Mouse (Mus musculus) hindbrain, embryonic 12.5 days (tissue): ENCODE measurements around the gene Gmfb. TPM values are rescaled to one million over a fixed set of nuclear protein-coding genes. Genes with fewer than 3 reads are reported as not detected.
A peak's percentile ranks its signal among the peaks of the same experiment; 100 is the strongest.
"Not testable (repeated sequence)": the region's sequence is repeated elsewhere in the genome, so short reads cannot be mapped to it uniquely, and the experiment has no call there.

Experiments
- ATAC-seq: fragments of 200-750 bp; cut with Nextera tagmentation; 2 replicates; pipeline ENCODE4 v1.8.0; 2017; ENCODE audit warnings: moderate TSS enrichment; ENCODE audit not compliant: low FRiP score
- H3K27ac ChIP-seq: fragments of 300-500 bp; sonication (generic); 2 replicates; pipeline ENCODE4 v1.5.1; 2016; ENCODE audit warnings: mild to moderate bottlenecking
- H3K27me3 ChIP-seq: fragments of 300-500 bp; sonication (generic); 2 replicates; pipeline ENCODE4 v1.6.1; 2016; ENCODE audit warnings: mild to moderate bottlenecking
- H3K36me3 ChIP-seq: fragments of 300-500 bp; sonication (generic); 2 replicates; pipeline ENCODE4 v1.6.1; 2016; ENCODE audit warnings: mild to moderate bottlenecking
- H3K4me1 ChIP-seq: fragments of 300-500 bp; sonication (generic); 2 replicates; pipeline ENCODE4 v1.6.1; 2016
- H3K4me2 ChIP-seq: fragments of 300-500 bp; sonication (generic); replicated peaks from 2 replicates; pipeline ENCODE4 v1.6.1; 2016; ENCODE audit warnings: mild to moderate bottlenecking
- H3K4me3 ChIP-seq: fragments of 300-500 bp; sonication (generic); 2 replicates; pipeline ENCODE4 v1.5.1; 2016; ENCODE audit warnings: mild to moderate bottlenecking
- H3K9ac ChIP-seq: fragments of 300-500 bp; sonication (generic); 2 replicates; pipeline ENCODE4 v1.6.1; 2016; ENCODE audit warnings: mild to moderate bottlenecking, moderate library complexity
- H3K9me3 ChIP-seq: fragments of 300-500 bp; sonication (generic); replicated peaks from 2 replicates; pipeline ENCODE4 v1.6.1; 2016; ENCODE audit warnings: mild to moderate bottlenecking
- WGBS: fragments of 180-500 bp; shearing (Covaris S2); methylation state at CpG from one replicate; pipeline ENCODE4 v1.1.7; 2016; 5-methylcytosine and 5-hydroxymethylcytosine counted together
- polyA plus RNA-seq: library from polyadenylated mRNA; unstranded; fragments of >200 nt; fragmentation: Nextera tagmentation; extraction: Ambion mirVana; gene quantifications from 2 replicates; pipeline ENCODE4 v1.2.1, GENCODE M21; 2016

The Gmfb gene
- polyA plus RNA-seq, 1 experiment from 2014 or later, result 102 TPM

DNA sequence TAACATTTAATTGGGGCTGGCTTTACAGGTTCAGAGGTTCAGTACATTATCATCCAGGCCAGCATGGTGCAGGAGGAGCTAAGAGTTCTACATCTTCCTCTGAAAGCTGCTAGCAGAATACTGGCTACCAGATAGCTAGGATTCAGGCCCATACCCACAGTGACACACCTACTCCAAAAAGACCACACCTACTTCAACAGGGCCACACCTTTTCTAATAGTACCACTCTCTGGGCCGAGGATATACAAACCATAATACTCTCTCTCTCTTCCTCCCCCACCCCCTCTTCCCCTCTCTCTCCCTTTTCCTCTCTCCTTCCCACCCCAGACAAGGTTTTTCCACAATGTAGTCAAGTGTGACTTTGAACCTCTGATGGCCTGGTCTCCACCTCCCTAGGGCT, 5.4 kb upstream of the Gmfb start:
- Histone ChIP-seq H3K9ac (no peak overlapping the region), H3K4me3 (no peak overlapping the region), H3K9me3 (no peaks in the 10 kb centered on the region), H3K27me3 (peaks cover 6% of the 10 kb centered on the region; the same call in 1 of the 2 replicates), H3K4me1 (peaks cover 4% of the 10 kb centered on the region; the same call in 1 of the 2 replicates), H3K4me2 (no peak overlapping the region), H3K36me3 (no peaks in the 10 kb centered on the region), H3K27ac (no peak overlapping the region)
- ATAC-seq, result no peak
- 58% methylated on average over 1 of the region's 1 CpGs for WGBS

- no peaks in the 10 kb centered on the region for H3K9me3 ChIP-seq
- WGBS, result 74% methylated on average over 2 of the region's 2 CpGs
- ATAC-seq, result no peak
- peaks cover 6% of the 10 kb centered on the region; the same call in 1 of the 2 replicates for H3K27me3 ChIP-seq
- H3K4me3 ChIP-seq, result no peak overlapping the region
- no peak overlapping the region for H3K27ac ChIP-seq
- no peaks in the 10 kb centered on the region for H3K36me3 ChIP-seq
- peaks cover 14% of the 10 kb centered on the region for H3K4me1 ChIP-seq
- H3K4me2 ChIP-seq, result no peak overlapping the region
- no peak overlapping the region for H3K9ac ChIP-seq
These were observed 2.0 kb upstream of the Gmfb start for GRCm38 (mm10) chr14:46823996-46824395.

GRCm38 (mm10) chr14:46821271-46821872, 670 bp downstream of the Gmfb start:
- WGBS, result 1% methylated on average over 11 of the region's 11 CpGs
- peak overlapping the region; percentile 87 for H3K27ac ChIP-seq
- H3K4me3 ChIP-seq, result peak overlapping the region; percentile 77
- H3K9ac ChIP-seq, result peak overlapping the region; percentile 87
- no peaks in the 10 kb centered on the region for H3K9me3 ChIP-seq
- H3K4me2 ChIP-seq, result peak overlapping the region; percentile 67
- peaks cover 6% of the 10 kb centered on the region; the same call in 1 of the 2 replicates for H3K27me3 ChIP-seq
- no peak for ATAC-seq
- H3K4me1 ChIP-seq, result peaks cover 14% of the 10 kb centered on the region
- peaks cover 4% of the 10 kb centered on the region; the same call in 1 of the 2 replicates for H3K36me3 ChIP-seq

DNA sequence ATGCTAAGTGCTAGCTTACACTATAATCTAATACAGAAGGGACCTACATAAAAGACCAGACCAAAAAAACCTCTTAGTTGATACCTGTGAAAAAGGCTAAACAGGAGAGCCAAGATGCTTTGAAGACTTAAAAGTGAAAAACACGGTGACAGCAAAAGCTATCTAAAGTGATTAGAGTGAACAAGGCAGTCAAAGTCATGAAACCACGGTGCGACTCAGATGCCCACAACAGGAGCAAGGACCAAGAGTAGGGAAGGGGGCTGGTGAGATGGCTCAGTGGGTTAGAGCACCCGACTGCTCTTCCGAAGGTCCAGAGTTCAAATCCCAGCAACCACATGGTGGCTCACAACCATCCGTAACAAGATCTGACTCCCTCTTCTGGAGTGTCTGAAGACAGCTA, 2.1 kb downstream of the Gmfb start:
- not testable (repeated sequence) for H3K27ac ChIP-seq, H3K27me3 ChIP-seq, H3K36me3 ChIP-seq, H3K4me3 ChIP-seq, H3K9ac ChIP-seq, H3K9me3 ChIP-seq, H3K4me2 ChIP-seq, ATAC-seq
- 95% methylated on average over 5 of the region's 6 CpGs for WGBS
- H3K4me1 ChIP-seq, result peaks cover 14% of the 10 kb centered on the region

DNA sequence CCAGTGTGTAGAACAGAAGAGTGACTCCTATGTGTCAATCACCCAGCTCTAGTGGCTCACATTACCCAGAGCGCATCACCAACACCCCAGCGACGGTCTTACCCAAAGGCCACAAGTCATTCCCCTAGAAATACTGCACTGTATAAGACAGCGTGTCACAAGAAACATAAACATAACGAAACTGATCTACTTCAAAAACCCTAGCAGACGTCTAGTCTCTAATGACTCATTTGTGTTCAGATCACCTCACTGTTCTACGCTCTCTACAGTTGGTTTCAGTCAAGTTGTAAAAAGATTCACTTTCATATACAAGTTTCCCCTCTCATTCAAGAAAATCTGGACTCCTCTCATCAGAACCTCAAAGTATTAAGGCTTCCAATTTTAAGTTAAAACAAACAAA, 3.3 kb downstream of the Gmfb start:
- no peaks in the 10 kb centered on the region for H3K9me3 ChIP-seq
- 0 out of 2 replicates have a peak, but pooled peaks cover 3% of the 10 kb centered on the region for H3K27me3 ChIP-seq
- no peak for ATAC-seq
- H3K27ac ChIP-seq, result no peak overlapping the region
- 95% methylated on average over 7 of the region's 7 CpGs for WGBS
- peaks cover 14% of the 10 kb centered on the region for H3K4me1 ChIP-seq
- H3K36me3 ChIP-seq, result peaks cover 13% of the 10 kb centered on the region
- no peak overlapping the region for H3K4me2 ChIP-seq
- no peak overlapping the region for H3K4me3 ChIP-seq
- no peak overlapping the region for H3K9ac ChIP-seq

DNA sequence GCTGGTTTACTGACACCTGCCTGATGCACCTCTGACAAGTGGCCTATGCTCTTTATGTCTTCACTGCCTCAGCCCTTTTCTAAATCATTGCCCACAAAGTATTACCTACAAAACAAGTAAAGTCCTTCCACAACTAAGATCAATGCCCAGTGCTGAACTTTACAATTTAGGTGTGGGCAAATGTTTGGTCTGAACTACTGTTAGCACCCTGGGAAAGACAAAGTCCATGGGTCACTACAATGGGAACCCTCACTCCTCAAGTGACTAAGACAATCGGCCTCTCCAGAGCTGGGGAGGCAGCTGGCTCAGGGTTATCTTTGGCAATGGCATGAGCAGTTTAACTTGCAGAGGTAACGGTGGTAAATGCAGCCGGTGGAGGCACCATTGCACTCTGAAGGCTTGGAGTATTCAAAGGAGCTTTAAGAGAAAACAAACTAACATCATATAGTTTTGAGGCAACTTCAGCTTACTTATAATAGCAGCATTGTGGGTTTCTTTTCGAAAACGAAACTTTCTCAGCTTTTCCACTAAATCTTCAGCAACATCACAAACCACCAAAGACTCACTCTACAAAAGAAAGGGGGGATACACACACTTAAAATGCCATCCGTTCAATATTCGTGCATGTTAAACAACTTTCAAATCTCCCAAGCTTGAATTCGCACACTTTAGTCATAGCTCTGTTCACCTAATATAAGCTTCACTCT, 5.0 kb downstream of the Gmfb start:
- ATAC-seq, result no peak
- no peak overlapping the region for H3K9ac ChIP-seq
- 96% methylated on average over 8 of the region's 8 CpGs for WGBS
- no peak overlapping the region for H3K27ac ChIP-seq
- no peak overlapping the region for H3K4me2 ChIP-seq
- H3K36me3 ChIP-seq, result peaks cover 28% of the 10 kb centered on the region
- H3K4me3 ChIP-seq, result no peak overlapping the region
- peaks cover 14% of the 10 kb centered on the region for H3K4me1 ChIP-seq
- H3K27me3 ChIP-seq, result no peaks in the 10 kb centered on the region
- H3K9me3 ChIP-seq, result no peaks in the 10 kb centered on the region

DNA sequence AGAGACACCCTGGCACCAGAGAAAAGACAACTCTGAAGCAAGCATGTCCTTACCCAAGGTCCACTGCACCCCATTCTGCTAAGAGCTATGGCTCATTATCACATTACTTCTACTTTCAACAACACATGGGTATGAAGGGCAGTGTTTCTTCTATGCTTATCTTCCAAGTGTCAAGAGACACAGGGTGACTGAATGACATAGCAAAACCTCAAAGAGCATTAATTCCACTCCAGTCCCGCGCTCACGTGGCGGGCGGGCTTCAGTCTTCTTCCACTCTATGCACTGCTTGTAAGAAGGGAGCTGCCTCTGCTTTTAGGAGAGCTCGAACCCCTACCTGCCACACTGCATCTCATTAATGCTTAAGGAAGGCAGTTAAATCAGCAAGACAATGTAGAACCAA, 6.4 kb downstream of the Gmfb start:
- no peaks in the 10 kb centered on the region for H3K27me3 ChIP-seq
- peaks cover 38% of the 10 kb centered on the region for H3K36me3 ChIP-seq
- H3K4me2 ChIP-seq, result no peak overlapping the region
- H3K27ac ChIP-seq, result no peak overlapping the region
- no peak for ATAC-seq
- no peak overlapping the region for H3K9ac ChIP-seq
- H3K4me3 ChIP-seq, result no peak overlapping the region
- WGBS, result 87% methylated on average over 6 of the region's 6 CpGs
- peaks cover 7% of the 10 kb centered on the region for H3K4me1 ChIP-seq
- H3K9me3 ChIP-seq, result no peaks in the 10 kb centered on the region

- no peak overlapping the region for H3K27ac ChIP-seq
- H3K27me3 ChIP-seq, result no peaks in the 10 kb centered on the region
- H3K4me2 ChIP-seq, result no peak overlapping the region
- H3K36me3 ChIP-seq, result peaks cover 31% of the 10 kb centered on the region
- H3K4me1 ChIP-seq, result no peaks in the 10 kb centered on the region
- 81% methylated on average over 3 of the region's 3 CpGs for WGBS
- H3K9ac ChIP-seq, result no peak overlapping the region
- no peak for ATAC-seq
- no peaks in the 10 kb centered on the region for H3K9me3 ChIP-seq
- no peak overlapping the region for H3K4me3 ChIP-seq
These were observed 14.1 kb downstream of the Gmfb start for GRCm38 (mm10) chr14:46807927-46808326.

- Histone ChIP-seq H3K36me3 (peaks cover 17% of the 10 kb centered on the region), H3K27ac (no peak overlapping the region), H3K9ac (no peak overlapping the region), H3K4me3 (no peak overlapping the region), H3K4me1 (no peaks in the 10 kb centered on the region), H3K27me3 (no peaks in the 10 kb centered on the region), H3K9me3 (no peaks in the 10 kb centered on the region), H3K4me2 (no peak overlapping the region)
- no peak for ATAC-seq
- 88% methylated on average over 5 of the region's 5 CpGs for WGBS
These were observed 15.9 kb downstream of the Gmfb start for GRCm38 (mm10) chr14:46806186-46806585.

DNA sequence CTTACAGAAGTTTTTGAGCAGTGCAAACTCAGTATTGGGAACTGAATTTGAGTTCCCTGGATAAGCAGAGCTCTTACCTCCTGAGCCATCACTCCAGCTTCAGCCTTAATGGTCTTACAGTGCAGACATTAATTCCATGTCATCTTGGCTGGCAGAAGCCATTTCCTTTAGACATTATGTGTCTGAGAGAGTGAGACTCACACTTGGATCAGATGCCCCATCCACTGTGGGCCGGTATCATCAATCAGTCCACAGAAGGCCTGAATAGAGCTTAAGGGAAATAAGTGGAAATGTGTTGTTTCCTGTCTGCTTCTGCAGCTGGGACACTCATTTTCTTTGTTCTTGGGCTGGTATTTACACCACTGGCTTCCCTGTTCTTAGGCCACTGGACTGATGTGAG, 18.3 kb downstream of the Gmfb start:
- Histone ChIP-seq H3K27ac (no peak overlapping the region), H3K4me1 (no peaks in the 10 kb centered on the region), H3K4me3 (no peak overlapping the region), H3K9me3 (no peaks in the 10 kb centered on the region), H3K9ac (no peak overlapping the region), H3K27me3 (no peaks in the 10 kb centered on the region), H3K4me2 (no peak overlapping the region), H3K36me3 (no peaks in the 10 kb centered on the region)
- ATAC-seq, result no peak
- WGBS, result 100% methylated on average over 1 of the region's 1 CpGs

GRCm38 (mm10) chr14:46803259-46803658, 18.8 kb downstream of the Gmfb start:
- 92% methylated on average over 4 of the region's 4 CpGs for WGBS
- no peak overlapping the region for H3K27ac ChIP-seq
- H3K4me2 ChIP-seq, result no peak overlapping the region
- H3K9ac ChIP-seq, result no peak overlapping the region
- no peaks in the 10 kb centered on the region for H3K9me3 ChIP-seq
- no peak for ATAC-seq
- no peaks in the 10 kb centered on the region for H3K27me3 ChIP-seq
- H3K36me3 ChIP-seq, result no peaks in the 10 kb centered on the region
- H3K4me3 ChIP-seq, result no peak overlapping the region
- H3K4me1 ChIP-seq, result no peaks in the 10 kb centered on the region

DNA sequence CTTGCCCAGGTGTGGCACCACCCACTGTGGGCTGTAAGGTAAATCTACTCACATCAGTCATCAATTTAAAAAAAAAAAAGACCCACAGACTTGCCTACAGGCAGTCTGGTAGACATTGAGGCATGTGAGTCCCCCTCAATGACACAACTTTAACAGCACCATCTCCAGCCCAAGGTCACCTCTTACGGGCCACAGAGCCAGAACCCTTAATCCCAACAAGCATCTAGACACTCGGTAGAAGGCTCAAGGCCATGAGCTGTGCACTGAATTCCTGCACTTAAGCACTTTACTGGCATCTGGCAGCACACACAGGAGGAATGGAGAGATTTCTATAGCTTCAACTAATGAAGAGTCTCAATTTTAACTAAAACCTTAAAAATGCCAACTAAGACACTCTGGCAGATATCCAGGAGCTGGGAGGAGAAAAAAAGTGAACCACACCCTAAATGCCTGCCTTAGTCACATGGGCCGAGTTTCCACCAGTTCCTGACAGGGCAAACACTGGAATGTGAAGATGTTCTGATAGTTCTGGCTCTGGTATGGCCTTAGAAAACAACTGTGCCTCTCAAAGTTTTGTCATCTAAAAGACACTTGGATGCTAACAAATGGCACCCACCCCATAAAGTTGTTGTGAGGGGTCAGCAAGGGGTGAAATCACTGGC, 21.2 kb downstream of the Gmfb start:
- Histone ChIP-seq H3K9me3 (no peaks in the 10 kb centered on the region), H3K27me3 (no peaks in the 10 kb centered on the region), H3K4me3 (no peak overlapping the region), H3K36me3 (no peaks in the 10 kb centered on the region), H3K4me2 (no peak overlapping the region), H3K9ac (no peak overlapping the region), H3K4me1 (no peaks in the 10 kb centered on the region), H3K27ac (no peak overlapping the region)
- 91% methylated on average over 3 of the region's 3 CpGs for WGBS
- ATAC-seq, result no peak
